Mouse (Mus musculus) stomach, embryonic 16.5 days (tissue): ENCODE data around the gene Gm47283. TPM values are rescaled to one million over a fixed set of nuclear protein-coding genes. Genes with fewer than 3 reads are reported as not detected.
A peak's percentile ranks its signal among the peaks of the same experiment; 100 is the strongest.
"Not testable (repeated sequence)": the region's sequence is repeated elsewhere in the genome, so short reads cannot be mapped to it uniquely, and the experiment has no call there.

Source experiments
- ATAC-seq: fragments of 200-750 bp; cut with Nextera tagmentation; 2 replicates; pipeline ENCODE4 v1.8.0; 2017; ENCODE audit warnings: moderate number of reproducible peaks, moderate TSS enrichment; ENCODE audit not compliant: insufficient read depth, low FRiP score
- H3K27ac ChIP-seq: fragments of 300-500 bp; sonication (generic); 2 replicates; pipeline ENCODE4 v1.5.1; 2014; ENCODE audit warnings: low read length
- H3K27me3 ChIP-seq: fragments of 300-500 bp; sonication (generic); 2 replicates; pipeline ENCODE4 v1.6.1; 2014; ENCODE audit warnings: low read length, control low read depth, mixed read lengths; ENCODE audit not compliant: control insufficient read depth, insufficient read depth
- H3K36me3 ChIP-seq: fragments of 300-500 bp; sonication (generic); 2 replicates; pipeline ENCODE4 v1.6.1; 2014; ENCODE audit warnings: low read length; ENCODE audit not compliant: control insufficient read depth, insufficient read depth
- H3K4me1 ChIP-seq: fragments of 300-500 bp; sonication (generic); 2 replicates; pipeline ENCODE4 v1.6.1; 2014; ENCODE audit warnings: low read length, control low read depth, mixed read lengths; ENCODE audit not compliant: control insufficient read depth, insufficient read depth
- H3K4me2 ChIP-seq: fragments of 300-500 bp; sonication (generic); 2 replicates; pipeline ENCODE4 v1.6.1; 2014; ENCODE audit warnings: low read depth, low read length, mixed read lengths
- H3K4me3 ChIP-seq: fragments of 300-500 bp; sonication (generic); replicated peaks from 2 replicates; pipeline ENCODE4 v1.5.1; 2014; ENCODE audit warnings: mild to moderate bottlenecking, low read length
- H3K9ac ChIP-seq: fragments of 300-500 bp; sonication (generic); 2 replicates; pipeline ENCODE4 v1.6.1; 2014; ENCODE audit warnings: low read length
- H3K9me3 ChIP-seq: fragments of 300-500 bp; sonication (generic); replicated peaks from 2 replicates; pipeline ENCODE4 v1.6.1; 2016; ENCODE audit warnings: low read length, control low read depth; ENCODE audit not compliant: control insufficient read depth
- WGBS: fragments of 180-500 bp; shearing (Covaris S2); extraction: QIAGEN DNeasy Blood & Tissue Kit; methylation state at CpG from one replicate; pipeline ENCODE4 v1.1.7; 2014; 5-methylcytosine and 5-hydroxymethylcytosine counted together
- polyA plus RNA-seq: library from polyadenylated mRNA; unstranded; fragments of >200 nt; fragmentation: Nextera tagmentation; extraction: Ambion mirVana; gene quantifications from 2 replicates; pipeline ENCODE4 v1.2.1, GENCODE M21; 2015

Gm47283 gene
- polyA plus RNA-seq, 1 experiment from 2014 or later = not detected

- H3K27ac ChIP-seq, H3K9ac ChIP-seq, H3K4me3 ChIP-seq, H3K27me3 ChIP-seq, H3K4me1 ChIP-seq, H3K4me2 ChIP-seq: not testable (repeated sequence)
- 78% methylated on average over 38 of the region's 38 CpGs for WGBS
- peak; percentile 51 for ATAC-seq
- Histone ChIP-seq H3K36me3 (peaks cover 47% of the 10 kb centered on the region), H3K9me3 (peaks cover 45% of the 10 kb centered on the region)
These were observed 43.5 kb upstream of the Gm47283 start for GRCm38 (mm10) chrY:90741006-90741405.

DNA sequence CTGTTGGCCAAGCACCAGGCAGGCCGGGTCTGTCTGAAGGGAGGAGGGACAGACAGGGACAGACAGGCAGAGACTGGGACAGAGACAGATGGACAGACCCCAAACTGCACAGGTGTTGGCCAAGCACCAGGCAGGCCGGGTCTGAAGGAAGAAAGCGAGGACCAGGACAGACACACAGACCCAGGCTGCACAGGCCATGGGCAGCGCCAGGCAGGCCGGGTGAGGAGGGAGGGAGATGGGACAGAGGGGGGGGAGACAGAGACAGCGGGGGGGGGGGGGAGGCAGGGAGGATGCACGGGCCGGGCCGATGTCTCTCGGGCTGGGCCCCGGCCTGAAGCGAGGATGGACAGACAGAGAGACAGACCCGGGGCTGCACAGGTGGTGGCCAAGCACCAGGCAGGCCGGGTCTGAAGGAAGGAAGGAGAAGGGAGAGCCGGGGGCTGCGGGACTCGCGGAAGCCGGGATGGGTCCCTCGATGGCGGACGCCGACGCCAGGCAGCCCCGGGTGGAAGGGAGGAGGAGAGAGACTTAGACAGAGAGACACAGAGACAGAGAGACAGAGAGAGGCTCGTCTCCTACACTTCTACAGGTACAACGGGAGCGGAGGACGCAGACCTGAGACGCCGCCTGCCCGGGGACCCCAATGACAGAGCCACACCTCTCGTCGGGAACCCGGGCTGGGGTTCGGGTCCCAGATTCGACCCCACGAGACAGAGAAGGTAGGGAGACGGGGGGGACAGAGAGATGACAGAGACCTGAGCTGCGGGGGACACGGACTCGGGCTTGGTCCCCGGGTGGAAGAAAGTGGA, 42.9 kb upstream of the Gm47283 start:
- H3K4me2 ChIP-seq, H3K27me3 ChIP-seq, H3K27ac ChIP-seq, H3K4me1 ChIP-seq, H3K4me3 ChIP-seq, H3K9ac ChIP-seq: not testable (repeated sequence)
- peak; percentile 45 for ATAC-seq
- 85% methylated on average over 42 of the region's 43 CpGs for WGBS
- Histone ChIP-seq H3K36me3 (peaks cover 47% of the 10 kb centered on the region), H3K9me3 (peaks cover 45% of the 10 kb centered on the region)

- not testable (repeated sequence) for H3K4me2 ChIP-seq
- H3K36me3 ChIP-seq = peaks cover 47% of the 10 kb centered on the region
These were observed 42.1 kb upstream of the Gm47283 start for GRCm38 (mm10) chrY:90742261-90743052.

DNA sequence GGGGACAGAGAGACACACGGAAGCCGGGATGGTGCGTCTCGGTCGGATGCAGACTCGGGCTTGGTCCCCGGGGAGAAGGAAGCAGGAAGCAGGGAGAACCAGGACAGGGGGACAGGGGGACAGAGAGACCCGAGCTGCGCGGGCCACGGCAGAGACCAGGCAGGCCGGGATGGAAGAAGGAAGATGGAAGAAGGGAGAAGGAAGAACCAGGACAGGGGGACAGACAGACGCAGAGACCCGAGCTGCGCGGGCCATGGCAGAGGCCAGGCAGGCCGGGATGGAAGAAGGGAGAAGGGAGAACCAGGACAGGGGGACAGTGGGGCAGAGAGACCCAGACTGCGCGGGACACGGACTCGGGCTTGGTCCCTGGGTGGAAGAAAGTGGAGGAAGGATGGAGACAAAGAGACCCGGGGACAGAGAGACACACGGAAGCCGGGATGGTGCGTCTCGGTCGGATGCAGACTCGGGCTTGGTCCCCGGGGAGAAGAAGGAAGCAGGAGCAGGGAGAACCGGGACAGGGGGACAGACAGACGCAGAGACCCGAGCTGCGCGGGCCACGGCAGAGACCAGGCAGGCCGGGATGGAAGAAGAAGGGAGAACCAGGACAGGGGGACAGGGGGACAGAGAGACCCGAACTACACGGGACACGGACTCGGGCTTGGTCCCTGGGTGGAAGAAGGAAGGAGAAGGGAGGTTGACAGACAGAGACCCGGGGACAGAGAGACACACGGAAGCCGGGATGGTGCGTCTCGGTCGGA, 41.3 kb upstream of the Gm47283 start:
- H3K27me3 ChIP-seq, H3K4me3 ChIP-seq, H3K27ac ChIP-seq, H3K9ac ChIP-seq, H3K4me1 ChIP-seq, H3K4me2 ChIP-seq, ATAC-seq: not testable (repeated sequence)
- H3K36me3 ChIP-seq = peaks cover 47% of the 10 kb centered on the region
- 83% methylated on average over 41 of the region's 46 CpGs for WGBS
- H3K9me3 ChIP-seq = peaks cover 45% of the 10 kb centered on the region

More at GRCm38 (mm10) chrY:90742261-90743052, 42.1 kb upstream of the Gm47283 start:
- H3K4me3 ChIP-seq, H3K27me3 ChIP-seq, H3K9ac ChIP-seq, H3K4me1 ChIP-seq, H3K27ac ChIP-seq: not testable (repeated sequence)
- peak; percentile 7; the same call in 1 of the 2 replicates for ATAC-seq
- WGBS = 86% methylated on average over 49 of the region's 49 CpGs
- H3K9me3 ChIP-seq = peaks cover 45% of the 10 kb centered on the region

- H3K4me3 ChIP-seq = no peak overlapping the region
- H3K9ac ChIP-seq = no peak overlapping the region
- peaks cover 44% of the 10 kb centered on the region for H3K36me3 ChIP-seq
- no CpG with 5 or more reads among the region's 21 CpGs for WGBS
- H3K27ac ChIP-seq = no peak overlapping the region
- H3K27me3 ChIP-seq = no peaks in the 10 kb centered on the region
- no peaks in the 10 kb centered on the region for H3K4me1 ChIP-seq
- H3K9me3 ChIP-seq = peaks cover 42% of the 10 kb centered on the region
- H3K4me2 ChIP-seq = no peak overlapping the region
- no peak for ATAC-seq
These were observed 40.7 kb upstream of the Gm47283 start for GRCm38 (mm10) chrY:90743811-90744220.

GRCm38 (mm10) chrY:90744381-90744981, 40.1 kb upstream of the Gm47283 start:
- Histone ChIP-seq H3K4me3 (peak overlapping the region; percentile 20; the same call in 1 of the 2 replicates), H3K9ac (0 out of 2 replicates have a peak overlapping the region, but pooled peaks have one; percentile 19), H3K9me3 (peaks cover 35% of the 10 kb centered on the region), H3K27ac (0 out of 2 replicates have a peak overlapping the region, but pooled peaks have one; percentile 0), H3K4me2 (peak overlapping the region; percentile 17; the same call in 1 of the 2 replicates), H3K36me3 (peaks cover 37% of the 10 kb centered on the region)
- WGBS = 59% methylated on average over 51 of the region's 51 CpGs
- H3K4me1 ChIP-seq, H3K27me3 ChIP-seq: not testable (repeated sequence)
- ATAC-seq = peak; percentile 83

DNA sequence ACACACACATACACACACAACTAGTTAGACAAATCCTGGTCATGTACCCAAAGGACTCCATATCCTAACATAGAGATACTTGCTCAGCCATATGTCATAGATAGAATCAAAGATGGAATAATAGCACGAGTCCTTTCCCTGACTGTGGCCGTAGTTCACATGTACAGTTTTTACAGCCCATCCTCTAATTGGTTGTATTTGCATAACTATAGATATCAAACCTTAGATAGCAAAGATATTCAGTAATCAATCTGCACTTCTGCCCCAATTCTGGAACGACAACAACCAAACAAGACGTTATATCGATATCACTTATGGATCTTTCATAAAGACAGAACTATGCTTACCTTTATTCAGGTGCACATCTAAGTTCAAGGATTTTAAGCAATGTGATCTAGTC, 39.3 kb upstream of the Gm47283 start:
- H3K4me1 ChIP-seq, H3K9ac ChIP-seq, H3K4me3 ChIP-seq, H3K27ac ChIP-seq, ATAC-seq, H3K4me2 ChIP-seq, H3K27me3 ChIP-seq: not testable (repeated sequence)
- WGBS = 91% methylated on average over 5 of the region's 5 CpGs
- H3K9me3 ChIP-seq = peaks cover 28% of the 10 kb centered on the region
- H3K36me3 ChIP-seq = peaks cover 30% of the 10 kb centered on the region

GRCm38 (mm10) chrY:90754721-90755120, 29.8 kb upstream of the Gm47283 start, which contains the start of gene Gm21860:
Gene Gm21860 (minus strand): TSS chrY:90754821.
- not testable (repeated sequence) for H3K9ac ChIP-seq, H3K36me3 ChIP-seq, H3K4me3 ChIP-seq, H3K4me1 ChIP-seq, H3K27ac ChIP-seq, H3K4me2 ChIP-seq, ATAC-seq, H3K27me3 ChIP-seq, H3K9me3 ChIP-seq
- WGBS = no CpG with 5 or more reads among the region's 8 CpGs
